Mouse (Mus musculus) lung, postnatal 0 days (tissue): ENCODE results near the gene Hmgb1.

Experiments used
- CTCF ChIP-seq: IDR thresholded peaks from 2 replicates; pipeline ENCODE4 v1.5.1; 2016; ENCODE audit warnings: antibody characterized with exemption, mild to moderate bottlenecking
- EP300 ChIP-seq: IDR thresholded peaks from 2 replicates; pipeline ENCODE4 v1.6.1; 2016; ENCODE audit warnings: antibody characterized with exemption, mild to moderate bottlenecking, control low read depth

- TF ChIP-seq EP300, result no peak
- no peak for TF ChIP-seq CTCF
Observed at GRCm38 (mm10) chr5:149117815-149118547, 66.3 kb downstream of the Hmgb1 start.
